Mouse (Mus musculus) bone marrow macrophage, adult 2 months (primary cell): ENCODE measurements around the gene Mipol1.

Experiments used
- CTCF ChIP-seq: IDR thresholded peaks from 2 replicates; pipeline ENCODE4 v1.5.1; 2012; ENCODE audit warnings: low read depth, mild to moderate bottlenecking, low read length, moderate library complexity
- POLR2A ChIP-seq: IDR thresholded peaks from 2 replicates; pipeline ENCODE4 v1.6.1; 2012; ENCODE audit warnings: mild to moderate bottlenecking, low read depth, low read length, borderline replicate concordance

DNA sequence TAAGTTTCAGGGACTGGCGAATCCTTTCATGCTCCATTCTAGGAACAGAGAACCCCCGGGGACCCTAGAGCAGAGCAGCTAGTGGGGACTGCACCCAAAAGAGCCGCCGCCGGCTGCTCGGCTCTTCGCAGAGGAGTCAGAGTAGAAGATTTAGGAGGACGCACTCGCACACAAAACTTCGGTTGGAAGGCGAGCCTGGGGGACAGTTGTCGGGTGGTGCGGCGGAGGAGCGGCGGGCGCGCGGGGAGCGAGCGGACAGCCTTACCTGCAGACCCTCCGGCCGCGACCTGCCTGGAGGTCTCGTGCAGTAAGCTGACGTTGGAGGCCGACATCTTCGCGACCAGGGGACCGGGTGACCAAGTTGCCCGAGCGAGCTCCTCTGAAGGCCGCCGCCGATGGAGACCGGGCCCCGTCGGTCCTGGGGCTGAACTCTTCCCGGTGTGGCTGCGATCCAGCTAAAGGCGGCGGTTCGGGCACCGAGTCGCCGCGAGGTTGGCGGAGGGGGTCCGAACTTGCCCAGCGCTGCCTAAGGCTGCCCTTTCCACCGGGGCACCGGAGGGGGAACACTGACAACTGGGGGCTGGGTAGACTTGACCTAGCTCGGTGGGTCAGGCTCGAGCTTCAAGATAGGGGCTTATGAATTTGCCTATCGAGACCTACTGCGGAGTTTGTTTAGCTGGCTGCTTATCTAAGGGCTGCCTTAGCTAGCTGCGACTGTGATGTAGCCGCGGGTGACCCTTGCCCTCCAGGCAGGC is 33.4 kb upstream of the Mipol1 start:
- TF ChIP-seq POLR2A (no peak), CTCF (no peak)
